Mouse (Mus musculus) left cerebral cortex, adult 11 months (tissue): ENCODE measurements at regions not wholly inside any gene's neighbourhood (a gene's known extent, or its start where the extent isn't known, plus 50 kb on each side); places are given as distances from the start of the nearest gene placed in this dataset.

Experiments used
- DNase-seq: peaks from one replicate; pipeline ENCODE4 v3.0.0; 2022; ENCODE audit warnings: low spot score

DNA sequence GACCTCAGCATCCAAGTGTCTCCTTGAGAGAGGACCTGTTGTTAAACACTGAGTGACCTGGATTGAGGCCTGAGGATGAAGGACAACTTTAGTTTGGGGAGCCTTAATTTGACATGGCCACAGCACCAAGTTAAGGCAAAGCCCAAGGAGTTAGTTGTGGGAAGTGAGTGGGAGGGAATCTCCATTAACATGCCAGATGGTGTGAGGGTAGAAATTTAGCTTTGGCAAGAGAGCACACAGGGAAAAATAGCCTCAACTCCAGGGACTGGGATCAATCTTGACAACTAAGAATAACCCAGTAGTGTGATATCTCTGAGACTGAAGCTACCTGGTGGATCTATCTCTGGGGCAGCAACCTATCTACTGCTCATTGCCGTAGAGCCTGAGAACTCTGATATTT lies 105.4 kb downstream of the Ahr start:
- DNase-seq: peak; percentile 8

DNA sequence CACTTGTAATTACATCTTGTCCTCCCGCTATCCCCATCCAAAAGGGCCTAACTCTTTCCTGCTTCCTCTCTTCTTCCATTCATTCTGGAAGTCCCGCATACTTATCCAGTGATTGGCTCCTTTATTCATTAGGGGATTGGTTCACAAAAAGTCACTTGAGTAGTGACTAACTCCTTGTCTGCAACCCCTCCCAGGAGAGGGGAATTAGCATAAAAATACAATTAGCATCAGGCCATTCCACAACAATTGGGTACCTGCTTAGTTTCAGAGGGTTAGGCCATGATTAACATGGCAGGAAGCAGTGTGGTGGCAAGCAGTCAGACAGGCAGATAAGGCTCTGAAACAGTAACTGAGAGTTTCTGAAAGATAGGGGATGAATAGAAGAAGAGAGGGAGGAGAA lies 115.6 kb downstream of the Ahr start:
- no peak for DNase-seq

DNA sequence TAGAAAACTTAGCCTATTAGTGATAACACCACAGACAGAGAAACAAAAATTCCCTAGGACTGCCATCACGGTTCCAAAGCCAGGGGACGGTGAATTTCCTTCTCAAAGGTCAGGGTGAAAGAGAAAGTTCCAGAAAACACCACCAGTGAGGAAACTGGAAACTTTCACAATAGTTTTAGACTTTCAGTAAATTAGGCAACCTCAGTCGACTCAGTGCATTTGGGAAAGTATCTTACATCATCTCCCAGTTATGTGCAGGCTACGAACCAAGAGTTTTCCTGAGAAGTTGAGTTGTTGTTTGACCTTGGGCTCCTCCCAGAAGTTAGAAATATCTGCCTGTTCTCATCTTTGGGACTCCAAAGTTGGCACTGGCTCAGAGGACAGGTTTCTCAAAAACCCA lies 116.9 kb downstream of the Ahr start:
- DNase-seq: no peak

DNA sequence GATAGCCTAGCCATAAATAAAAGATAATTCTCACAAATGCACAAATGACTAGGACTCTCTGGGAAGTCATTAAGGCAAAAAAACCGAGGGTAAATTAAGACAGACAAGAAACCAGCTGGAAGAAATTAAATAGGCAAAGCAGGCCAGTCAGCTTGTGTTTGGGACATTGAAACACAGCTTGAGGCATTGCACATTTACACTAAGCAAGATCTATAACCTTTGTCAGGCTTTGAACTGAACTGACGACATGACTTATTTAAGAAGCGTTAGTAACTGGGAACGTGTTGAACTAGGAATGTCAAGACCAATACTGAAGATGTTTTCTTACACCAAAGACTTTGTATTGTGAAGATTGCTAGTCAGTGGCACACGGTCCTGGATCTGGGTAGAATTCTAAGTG lies 118.3 kb downstream of the Ahr start:
- DNase-seq: no peak

DNA sequence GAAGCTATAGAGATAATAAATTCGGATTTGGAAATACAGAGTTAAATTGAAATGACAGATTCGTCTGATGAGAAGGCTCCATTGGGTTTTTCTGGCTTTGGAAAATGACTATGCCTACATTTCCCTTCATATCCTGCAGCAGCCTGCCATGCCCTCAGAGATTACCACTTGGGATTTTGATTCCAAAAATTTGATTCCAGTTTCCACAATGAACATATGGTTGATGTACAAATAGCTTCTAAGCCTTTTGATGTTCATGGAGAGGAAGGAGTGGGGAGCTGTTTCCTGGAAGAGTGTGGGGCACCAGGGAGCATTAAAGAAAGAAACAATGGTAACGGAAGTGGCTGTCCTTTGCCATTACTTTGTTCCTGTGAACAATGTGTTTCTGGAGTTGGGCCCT lies 122.1 kb downstream of the Ahr start:
- no peak for DNase-seq

DNA sequence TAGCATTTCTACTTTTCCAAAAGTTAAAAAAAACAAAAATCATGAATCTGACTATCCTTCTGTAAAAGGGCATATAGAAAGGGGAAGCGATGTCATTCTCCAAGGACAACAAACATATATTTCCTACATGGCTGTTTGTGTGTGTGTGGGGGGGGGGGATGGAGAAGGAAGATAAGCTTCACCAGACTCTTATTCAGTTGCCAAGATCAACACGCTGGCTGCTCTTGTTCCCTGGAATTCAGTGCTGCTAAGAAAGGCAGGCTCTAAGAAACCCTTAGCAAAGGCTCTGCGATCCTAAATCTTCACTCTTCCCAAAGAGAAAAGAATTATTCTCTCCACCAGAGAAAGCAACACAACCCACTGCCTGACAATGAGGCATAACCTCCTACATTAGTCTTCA lies 126.4 kb downstream of the Ahr start:
- no peak for DNase-seq

DNA sequence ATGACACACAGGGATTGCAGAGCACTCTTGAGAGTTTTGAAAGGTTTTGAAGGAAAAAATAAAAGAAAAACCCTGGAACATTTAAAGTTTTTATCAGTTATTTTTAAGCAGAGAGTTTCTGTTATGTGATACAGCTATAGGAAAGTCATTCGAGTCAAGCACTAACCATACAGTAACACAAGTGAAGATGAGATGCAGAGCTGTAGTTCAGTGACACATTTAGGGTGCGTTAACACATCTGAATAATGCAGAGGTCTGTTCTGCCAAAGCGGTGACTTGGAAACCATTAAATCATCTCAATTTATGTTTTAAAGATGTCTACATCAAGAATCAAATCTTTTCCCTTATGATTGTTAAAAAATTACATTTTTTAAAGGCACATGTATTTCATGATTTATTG lies 126.8 kb downstream of the Ahr start:
- no peak for DNase-seq

DNA sequence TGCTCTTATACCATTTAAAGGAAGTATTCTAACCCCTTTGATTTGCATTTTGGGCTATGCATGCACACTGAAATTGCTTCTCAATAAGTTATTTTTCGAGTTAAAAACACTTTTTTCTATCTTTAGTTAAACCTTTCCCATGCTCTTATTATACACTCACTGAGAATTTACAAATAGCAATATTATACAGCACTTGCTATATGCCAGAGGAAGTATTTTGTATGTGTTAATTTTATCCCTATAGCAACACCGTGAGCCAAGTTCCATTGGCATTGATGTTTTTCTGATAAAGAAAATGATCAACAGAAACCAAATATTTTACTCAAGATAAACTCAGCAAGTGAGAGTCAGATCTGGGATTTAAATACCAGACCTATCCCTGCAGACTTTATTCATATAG lies 133.0 kb downstream of the Ahr start:
- DNase-seq: no peak

DNA sequence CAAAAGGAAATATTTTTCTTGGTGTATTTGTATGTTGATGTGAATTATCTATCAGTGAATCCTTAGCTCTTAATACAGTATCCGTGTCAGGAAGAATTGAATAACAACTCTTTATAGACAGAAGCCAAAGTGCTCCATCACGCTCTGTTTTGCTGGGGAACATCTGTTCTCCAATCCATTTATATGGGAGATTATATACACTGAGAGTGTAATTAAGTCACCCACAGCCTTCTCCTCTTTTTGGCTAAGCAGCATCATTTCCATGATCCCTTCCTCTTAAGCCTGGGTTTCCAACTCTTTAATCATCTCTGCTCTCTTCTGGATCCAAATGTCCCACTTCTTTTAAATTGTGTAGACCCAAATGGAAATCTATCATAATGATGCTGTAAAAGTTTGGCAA lies 133.6 kb downstream of the Ahr start:
- no peak for DNase-seq

DNA sequence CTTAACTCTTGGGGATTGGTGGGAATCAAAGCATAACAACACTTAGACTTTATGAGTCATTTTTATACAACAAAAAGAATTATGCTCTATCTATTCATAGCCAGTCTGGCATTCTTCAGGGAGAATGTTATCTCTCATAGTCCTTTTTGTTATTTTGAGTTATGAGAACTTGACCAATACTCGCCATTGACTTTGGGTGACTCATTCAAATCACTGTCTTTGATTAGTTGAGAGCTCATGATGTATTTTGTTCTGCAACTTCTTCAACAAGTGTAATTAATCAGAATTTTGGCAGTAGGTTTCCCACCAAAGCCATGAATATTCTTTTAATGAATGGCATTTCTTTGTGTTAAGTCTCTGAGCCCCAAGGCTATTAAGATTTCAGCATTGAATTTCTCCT lies 139.6 kb downstream of the Ahr start:
- no peak for DNase-seq

DNA sequence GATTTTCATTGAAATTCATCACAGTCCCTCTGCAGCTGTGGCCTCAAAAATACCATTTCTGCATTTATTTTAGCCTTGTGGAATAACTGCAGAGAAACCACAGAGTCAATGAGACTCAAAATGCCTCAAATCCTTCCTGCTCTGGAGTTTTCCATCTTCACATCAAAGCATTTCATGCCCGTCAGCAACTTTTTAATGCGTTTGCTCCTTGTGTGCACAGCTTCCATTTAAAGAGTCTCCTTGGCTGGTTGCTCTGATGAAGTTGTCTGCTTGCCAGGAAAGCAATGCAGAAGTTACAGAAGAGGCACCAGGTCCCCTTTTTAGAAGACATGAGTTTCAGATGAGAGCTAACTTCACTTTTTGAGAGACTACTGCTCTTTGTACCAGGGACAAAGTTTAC lies 142.7 kb downstream of the Ahr start:
- DNase-seq: no peak

DNA sequence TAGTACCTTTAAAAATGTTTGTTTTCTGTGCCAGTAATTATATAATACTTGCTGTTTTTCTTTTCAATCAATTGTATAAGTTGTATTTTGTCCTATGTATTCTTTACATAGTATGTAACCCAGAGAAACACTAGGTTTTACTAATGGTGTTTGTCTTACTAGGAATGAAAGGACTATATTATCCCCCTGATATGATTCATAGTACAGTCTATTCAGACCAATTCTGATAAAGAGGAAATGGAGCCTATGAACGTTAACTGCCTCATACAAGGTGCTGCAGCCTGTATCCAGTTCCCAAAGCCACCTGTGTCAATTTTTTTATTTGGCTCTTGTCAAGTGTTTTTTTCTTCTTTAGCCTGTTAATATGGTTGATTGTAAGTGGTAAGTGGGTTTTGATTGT lies 144.6 kb downstream of the Ahr start:
- DNase-seq: no peak

DNA sequence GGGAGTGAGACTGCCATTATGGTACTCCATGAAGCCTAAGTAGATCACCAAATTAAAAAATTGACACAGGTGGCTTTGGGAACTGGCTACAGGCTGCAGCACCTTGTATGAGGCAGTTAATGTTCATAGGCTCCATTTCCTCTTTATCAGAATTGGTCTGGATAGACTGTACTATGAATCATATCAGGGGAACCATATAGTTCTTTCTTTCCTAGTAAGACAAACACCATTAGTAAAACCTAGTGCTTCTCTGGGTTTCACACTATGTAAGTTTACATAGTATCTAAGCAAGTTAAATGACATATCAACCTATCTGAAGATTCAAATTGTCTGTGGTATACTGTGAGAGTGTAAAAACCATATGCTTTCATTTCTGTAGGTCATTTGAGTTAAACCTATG lies 145.0 kb downstream of the Ahr start:
- DNase-seq: no peak

DNA sequence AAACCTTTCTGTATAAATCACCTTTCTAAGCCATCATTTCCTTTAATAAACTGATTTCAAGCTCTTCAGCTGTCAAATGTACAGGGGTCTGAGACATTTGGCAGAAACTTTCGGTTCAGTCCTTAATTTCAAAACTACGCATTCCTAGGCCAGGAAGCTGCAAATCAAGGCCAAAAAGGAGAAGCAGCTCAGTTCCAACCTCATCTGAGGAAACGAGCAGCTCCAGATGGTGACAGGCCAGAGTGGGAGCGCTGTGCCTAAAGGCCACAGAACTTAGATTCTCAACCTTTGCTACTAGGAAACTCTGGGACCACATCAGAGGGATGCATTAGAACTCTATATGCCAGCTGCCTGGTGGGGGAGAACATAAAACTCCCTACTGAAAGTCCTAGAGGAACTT lies 150.6 kb downstream of the Ahr start:
- DNase-seq: no peak

DNA sequence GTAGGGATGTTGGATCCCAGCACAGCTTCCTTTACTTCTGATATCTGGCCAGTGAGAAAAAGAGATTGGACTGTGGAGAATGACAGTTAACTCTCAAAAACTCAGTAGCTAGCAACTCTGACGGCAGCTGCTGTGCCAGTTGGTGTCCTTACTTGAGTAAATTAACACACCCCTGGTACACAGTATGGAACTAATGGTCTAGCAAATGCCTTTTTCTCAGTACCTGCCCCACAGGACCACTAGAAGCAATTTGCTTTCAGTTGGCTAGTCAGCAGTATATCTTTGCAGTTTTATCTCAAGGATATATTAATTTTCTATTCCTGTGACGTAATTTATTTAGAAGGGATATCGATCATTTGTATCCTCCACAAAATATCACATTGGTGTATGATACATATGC lies 157.6 kb downstream of the Ahr start:
- DNase-seq: no peak

DNA sequence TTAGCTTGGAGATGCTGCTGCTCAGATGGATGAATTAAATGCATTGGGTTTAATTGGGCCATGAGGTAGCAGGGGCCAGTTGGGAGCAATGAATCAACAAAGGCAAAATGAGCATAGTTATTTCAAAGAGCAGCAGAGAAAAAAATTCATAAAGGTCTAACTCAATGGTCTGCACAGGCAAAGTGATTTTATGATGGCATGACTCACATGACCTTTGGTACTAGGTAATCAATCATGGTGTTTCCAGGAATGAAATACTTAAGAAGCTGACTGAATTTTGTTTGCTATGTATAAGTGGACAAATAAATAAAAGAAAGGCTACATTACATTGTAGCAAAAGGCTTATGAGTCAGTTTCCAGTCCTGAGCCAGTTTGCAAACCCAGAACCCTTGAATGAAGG lies 158.5 kb downstream of the Ahr start:
- DNase-seq: no peak

DNA sequence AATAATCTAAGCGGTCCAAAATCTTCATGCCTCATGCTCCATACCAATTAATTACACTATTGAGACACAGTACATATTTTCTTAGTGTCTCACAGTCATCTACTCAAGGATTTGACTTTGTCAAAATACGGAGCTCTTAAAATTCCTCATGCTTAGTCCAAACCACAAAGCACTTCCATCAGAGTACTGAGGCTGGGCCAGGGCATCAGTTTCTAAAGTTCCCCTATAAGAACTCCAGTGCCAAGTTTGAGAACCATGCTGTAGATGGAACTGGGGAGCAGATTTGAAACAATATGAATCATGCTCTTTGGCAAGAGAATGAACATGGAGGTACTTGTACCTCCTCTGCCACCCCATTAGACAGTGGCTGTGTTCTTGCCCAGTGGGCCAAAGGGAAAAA lies 176.9 kb downstream of the Ahr start:
- no peak for DNase-seq

DNA sequence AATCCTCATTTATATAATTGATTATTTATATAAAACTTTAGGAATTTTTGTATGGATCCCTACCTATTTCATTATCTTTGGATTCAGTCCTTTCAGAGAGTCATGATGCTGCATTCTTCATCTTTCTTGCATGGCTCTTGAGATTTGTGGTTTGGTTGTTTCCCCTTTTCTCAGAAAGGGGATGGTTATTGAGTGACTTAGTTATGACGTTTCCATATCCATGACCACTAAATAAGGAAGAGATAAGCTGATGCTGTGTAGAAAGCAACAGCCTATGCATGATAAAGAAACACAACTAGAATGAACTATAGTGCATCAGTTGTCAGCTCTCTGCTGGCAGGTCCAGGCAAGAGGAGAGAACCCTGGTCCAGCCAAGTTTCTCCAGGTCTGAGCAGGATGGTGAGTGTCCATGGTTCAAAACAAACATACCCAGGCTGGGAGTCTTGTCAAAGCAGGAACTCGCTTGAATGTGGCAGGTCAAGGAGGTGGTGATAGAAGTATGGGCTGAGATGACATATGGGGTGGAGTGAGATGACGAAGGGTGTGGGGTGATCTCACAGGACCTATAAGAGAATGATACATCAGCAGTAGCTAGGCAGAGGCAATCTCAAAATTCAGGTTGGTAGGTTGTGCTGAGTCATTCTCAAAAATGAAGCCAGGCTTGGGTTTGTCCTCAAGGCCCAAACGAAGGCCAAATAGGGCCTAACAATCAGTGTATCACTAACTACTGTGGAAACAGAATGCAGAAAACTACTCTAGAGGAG lies 196.5 kb downstream of the Ahr start:
- DNase-seq: no peak

DNA sequence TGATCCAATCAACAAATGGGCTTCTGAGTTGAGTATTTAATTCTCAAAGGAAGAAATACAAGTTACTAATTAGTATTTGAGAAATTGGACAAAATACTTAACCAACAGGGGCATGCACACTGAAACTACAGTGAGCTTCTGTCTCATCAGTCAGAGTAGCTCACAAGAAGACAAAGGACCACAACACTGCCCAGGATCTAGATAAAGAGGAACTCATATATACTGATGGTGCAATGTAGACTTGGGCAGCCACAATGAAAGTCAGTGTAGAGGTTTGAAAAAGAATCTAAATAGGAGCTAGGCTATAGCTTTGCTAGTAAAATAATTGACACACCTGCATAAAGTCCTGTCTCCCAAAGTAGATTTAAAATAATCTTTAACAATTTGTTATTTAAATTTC lies 198.5 kb downstream of the Ahr start:
- no peak for DNase-seq

DNA sequence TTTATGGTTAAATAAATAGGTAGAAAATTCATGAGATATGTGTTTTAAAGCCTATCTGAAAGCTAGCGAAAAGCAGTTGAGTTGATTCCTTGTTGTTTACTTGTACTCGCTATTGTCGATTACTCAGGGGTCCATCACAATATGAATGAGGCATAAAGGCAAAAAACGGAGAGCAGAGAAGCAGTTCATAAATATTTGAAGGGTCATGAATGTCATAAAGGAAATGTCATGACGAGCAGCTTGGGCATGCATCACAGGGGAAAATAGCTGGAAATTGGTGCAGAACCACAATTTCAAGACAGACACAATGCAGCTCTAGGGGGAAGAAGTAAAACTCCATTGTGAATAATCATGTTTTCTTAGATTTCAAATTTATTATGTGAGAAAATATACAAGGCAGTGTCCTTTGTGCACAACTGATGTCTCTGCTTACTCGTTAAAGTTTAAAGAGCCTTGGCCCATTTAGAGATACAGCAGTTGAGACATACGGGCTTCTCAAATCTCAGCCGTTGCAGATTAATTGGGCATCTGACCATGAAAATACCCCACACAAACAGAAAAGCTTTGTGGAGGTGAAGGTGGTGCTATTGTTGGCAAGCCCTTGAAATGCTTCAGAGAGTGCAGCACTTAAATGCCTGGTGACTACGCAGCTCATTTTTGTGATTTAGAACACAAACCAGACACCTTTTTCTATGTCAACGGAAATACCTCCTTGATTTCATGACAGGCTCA lies 200.3 kb downstream of the Ahr start:
- no peak for DNase-seq

DNA sequence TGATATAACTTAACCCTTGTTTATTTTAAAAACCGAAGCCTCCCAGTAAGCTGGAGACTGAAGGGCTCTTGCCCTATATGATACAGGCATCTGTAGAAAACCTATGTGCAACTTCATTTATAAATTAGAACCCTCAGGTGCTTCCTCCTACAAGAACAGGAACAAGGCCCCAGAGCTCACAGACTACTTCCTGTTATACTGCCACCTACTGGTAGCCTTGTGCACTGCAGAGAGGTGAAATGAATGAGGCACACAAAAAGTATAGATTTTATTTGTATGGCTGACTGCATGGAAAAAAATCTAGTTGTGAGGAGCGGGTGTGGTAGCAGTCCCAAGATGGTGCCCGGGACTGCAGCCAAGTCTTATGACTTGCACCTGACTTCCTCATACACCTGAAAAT lies 203.5 kb downstream of the Ahr start:
- DNase-seq: no peak

DNA sequence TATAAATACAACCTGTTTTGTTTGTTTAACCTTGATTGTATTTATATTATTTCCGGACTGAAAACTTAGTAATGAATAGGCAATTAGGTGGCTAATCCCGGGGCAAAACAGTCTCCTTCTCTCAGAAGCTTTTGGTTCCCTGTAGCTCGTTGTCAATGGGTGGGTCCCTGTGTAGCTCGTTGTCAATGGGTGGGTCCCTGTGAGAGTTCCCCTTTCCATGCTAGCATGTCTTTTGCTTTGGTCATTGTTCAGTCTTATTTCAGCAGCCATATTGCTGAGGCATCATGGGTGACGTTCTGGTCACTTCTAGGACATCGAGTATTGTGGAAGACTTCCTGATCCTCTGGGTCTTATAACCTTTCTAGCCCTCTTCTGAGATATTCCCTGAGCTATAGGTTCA lies 205.1 kb downstream of the Ahr start:
- DNase-seq: no peak

DNA sequence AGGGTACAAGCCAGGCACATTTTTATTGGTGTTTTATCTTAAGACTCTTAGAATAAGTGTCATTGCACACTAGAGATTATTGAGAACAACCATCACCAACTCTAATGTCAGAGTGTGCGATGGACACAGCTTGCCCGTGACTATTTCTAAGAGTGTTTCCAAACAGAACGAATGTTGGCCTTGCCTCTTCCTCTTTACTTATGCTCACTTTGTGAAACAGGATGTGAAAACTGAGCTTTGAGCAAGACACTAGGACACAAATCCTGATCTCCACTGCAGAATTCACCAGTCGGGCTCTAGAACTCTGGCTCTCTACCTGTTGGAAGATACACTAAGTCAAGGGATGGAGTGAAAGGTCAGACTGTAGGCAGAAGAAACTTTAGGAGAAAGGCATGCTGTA lies 215.3 kb downstream of the Ahr start:
- no peak for DNase-seq

DNA sequence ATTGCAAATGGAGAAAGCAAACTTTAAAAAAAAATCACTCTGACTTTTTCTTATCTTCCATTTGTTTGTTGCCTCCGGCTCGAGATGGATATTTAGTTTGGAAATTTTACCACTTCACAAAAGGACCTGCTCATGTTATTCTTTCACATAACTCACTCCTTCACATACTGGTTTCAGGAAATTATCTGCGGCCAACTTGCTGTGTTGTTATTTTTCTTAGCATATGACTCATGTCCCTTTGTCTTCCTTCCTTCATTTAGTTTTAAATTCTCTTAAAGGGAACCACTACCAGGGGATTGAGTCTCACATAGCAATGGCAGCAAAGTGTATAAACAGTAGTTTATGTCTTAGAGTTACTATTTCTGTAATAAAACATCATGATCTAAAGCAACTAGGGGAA lies 217.8 kb downstream of the Ahr start:
- no peak for DNase-seq
